Mouse (Mus musculus): ENCODE measurements around the gene Pip4k2a. TPM values are rescaled to one million over a fixed set of nuclear protein-coding genes. Genes with fewer than 3 reads are reported as not detected.

Pip4k2a gene
- polyA plus RNA-seq, 1 experiment from 2014 or later = 14.3 TPM

- Histone ChIP-seq H3K4me3 (ENCODE audit: low read length) (no peak overlapping the region), H3K36me3 (ENCODE audit: control insufficient read depth, insufficient read depth, low read length) (no peaks in the 10 kb centered on the region), H3K27ac (ENCODE audit: low read depth, low read length) (no peak overlapping the region), H3K9ac (ENCODE audit: low read depth, low read length) (no peak overlapping the region), H3K9me3 (ENCODE audit: control insufficient read depth, low read length) (no peaks in the 10 kb centered on the region), H3K4me2 (replicated peaks; ENCODE audit: low read depth, low read length) (no peak overlapping the region), H3K27me3 (ENCODE audit: control insufficient read depth, insufficient read depth, low read length) (no peaks in the 10 kb centered on the region), H3K4me1 (ENCODE audit: control insufficient read depth, insufficient read depth, low read length) (peaks cover 26% of the 10 kb centered on the region)
- 88% methylated on average over 6 of the region's 6 CpGs for WGBS
- ATAC-seq (ENCODE audit: low FRiP score, low TSS enrichment) = no peak
Observed at GRCm38 (mm10) chr2:18911251-18911934, 86.5 kb downstream of the Pip4k2a start.

- 84% methylated on average over 6 of the region's 6 CpGs for WGBS
- H3K27me3 ChIP-seq (ENCODE audit: control insufficient read depth, insufficient read depth, low read length) = no peaks in the 10 kb centered on the region
- no peak overlapping the region for H3K27ac ChIP-seq (ENCODE audit: low read depth, low read length)
- ATAC-seq (ENCODE audit: low FRiP score, low TSS enrichment) = no peak
- H3K9ac ChIP-seq (ENCODE audit: low read depth, low read length) = no peak overlapping the region
- peaks cover 14% of the 10 kb centered on the region for H3K4me1 ChIP-seq (ENCODE audit: control insufficient read depth, insufficient read depth, low read length)
- H3K4me2 ChIP-seq (replicated peaks; ENCODE audit: low read depth, low read length) = no peak overlapping the region
- no peaks in the 10 kb centered on the region for H3K9me3 ChIP-seq (ENCODE audit: control insufficient read depth, low read length)
- H3K4me3 ChIP-seq (ENCODE audit: low read length) = no peak overlapping the region
- no peaks in the 10 kb centered on the region; the same call in 1 of the 2 replicates for H3K36me3 ChIP-seq (ENCODE audit: control insufficient read depth, insufficient read depth, low read length)
Observed at GRCm38 (mm10) chr2:18910209-18910608, 87.7 kb downstream of the Pip4k2a start.

GRCm38 (mm10) chr2:18909713-18910112 is 88.2 kb downstream of the Pip4k2a start:
- ATAC-seq (ENCODE audit: low FRiP score, low TSS enrichment) = no peak
- H3K36me3 ChIP-seq (ENCODE audit: control insufficient read depth, insufficient read depth, low read length) = no peaks in the 10 kb centered on the region; the same call in 1 of the 2 replicates
- H3K4me2 ChIP-seq (replicated peaks; ENCODE audit: low read depth, low read length) = no peak overlapping the region
- H3K4me1 ChIP-seq (ENCODE audit: control insufficient read depth, insufficient read depth, low read length) = peaks cover 9% of the 10 kb centered on the region; the same call in 1 of the 2 replicates
- 82% methylated on average over 6 of the region's 6 CpGs for WGBS
- no peaks in the 10 kb centered on the region for H3K27me3 ChIP-seq (ENCODE audit: control insufficient read depth, insufficient read depth, low read length)
- H3K9ac ChIP-seq (ENCODE audit: low read depth, low read length) = no peak overlapping the region
- no peak overlapping the region for H3K27ac ChIP-seq (ENCODE audit: low read depth, low read length)
- no peaks in the 10 kb centered on the region for H3K9me3 ChIP-seq (ENCODE audit: control insufficient read depth, low read length)
- H3K4me3 ChIP-seq (ENCODE audit: low read length) = no peak overlapping the region

DNA sequence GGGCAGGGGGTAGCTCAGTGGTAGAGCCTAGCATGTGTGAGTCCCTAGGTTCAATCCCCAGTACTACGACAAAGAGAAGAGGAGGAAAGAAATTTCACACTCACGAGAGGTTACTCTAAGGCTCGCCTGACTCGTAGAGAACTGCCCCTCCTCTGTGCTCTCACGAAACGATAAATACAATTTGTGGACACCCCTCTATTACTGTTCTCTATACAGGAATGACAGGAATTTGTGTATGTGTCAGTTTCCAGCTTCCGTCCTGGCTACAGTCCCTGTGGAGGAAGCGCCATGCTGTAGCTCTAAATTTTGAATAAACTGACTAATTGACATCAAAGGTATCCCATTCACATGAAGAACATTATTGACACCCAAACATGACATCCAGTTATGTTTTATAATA is 90.7 kb downstream of the Pip4k2a start:
- Histone ChIP-seq H3K9ac (ENCODE audit: low read depth, low read length) (no peak overlapping the region), H3K27me3 (ENCODE audit: control insufficient read depth, insufficient read depth, low read length) (no peaks in the 10 kb centered on the region), H3K9me3 (ENCODE audit: control insufficient read depth, low read length) (no peaks in the 10 kb centered on the region), H3K4me2 (replicated peaks; ENCODE audit: low read depth, low read length) (no peak overlapping the region), H3K36me3 (ENCODE audit: control insufficient read depth, insufficient read depth, low read length) (no peaks in the 10 kb centered on the region; the same call in 1 of the 2 replicates), H3K27ac (ENCODE audit: low read depth, low read length) (no peak overlapping the region), H3K4me1 (ENCODE audit: control insufficient read depth, insufficient read depth, low read length) (peaks cover 4% of the 10 kb centered on the region; the same call in 1 of the 2 replicates), H3K4me3 (ENCODE audit: low read length) (no peak overlapping the region)
- no peak for ATAC-seq (ENCODE audit: low FRiP score, low TSS enrichment)
- WGBS = 64% methylated on average over 8 of the region's 8 CpGs

DNA sequence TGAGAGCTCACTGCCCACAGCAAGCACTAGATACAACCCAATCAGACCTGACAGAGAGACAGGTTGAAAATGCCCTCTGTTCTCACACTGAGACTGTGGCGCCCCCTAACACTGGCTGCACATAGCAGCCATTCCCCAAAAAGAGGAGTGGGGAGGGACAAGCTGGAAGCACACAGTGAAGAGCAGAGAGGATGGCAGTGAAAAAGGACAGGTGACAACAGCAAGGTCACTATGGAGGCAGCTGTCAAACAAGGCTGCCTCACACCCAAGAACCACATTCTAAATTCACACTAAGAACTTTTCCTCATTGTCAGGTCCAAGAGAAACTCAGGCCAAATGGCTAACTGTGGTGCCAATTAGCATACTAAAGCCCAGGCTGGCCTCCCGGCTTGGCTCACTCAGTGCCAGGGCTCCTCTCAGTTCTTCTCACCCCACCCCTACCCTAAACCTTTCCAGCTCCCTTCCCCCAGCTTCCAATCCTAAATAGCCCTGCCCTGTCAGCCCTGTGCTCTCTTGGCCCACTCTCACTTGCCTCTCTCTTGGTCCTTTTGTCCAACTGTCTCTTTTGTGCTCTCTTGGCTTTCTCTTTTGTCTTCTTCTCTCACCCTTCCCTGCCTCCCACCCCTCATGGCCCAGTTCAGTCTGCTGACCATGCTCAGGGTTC is 91.4 kb downstream of the Pip4k2a start:
- ATAC-seq (ENCODE audit: low FRiP score, low TSS enrichment) = no peak
- Histone ChIP-seq H3K27ac (ENCODE audit: low read depth, low read length) (no peak overlapping the region), H3K36me3 (ENCODE audit: control insufficient read depth, insufficient read depth, low read length) (no peaks in the 10 kb centered on the region; the same call in 1 of the 2 replicates), H3K9ac (ENCODE audit: low read depth, low read length) (no peak overlapping the region), H3K9me3 (ENCODE audit: control insufficient read depth, low read length) (no peaks in the 10 kb centered on the region), H3K4me2 (replicated peaks; ENCODE audit: low read depth, low read length) (no peak overlapping the region), H3K4me1 (ENCODE audit: control insufficient read depth, insufficient read depth, low read length) (peaks cover 4% of the 10 kb centered on the region; the same call in 1 of the 2 replicates), H3K27me3 (ENCODE audit: control insufficient read depth, insufficient read depth, low read length) (no peaks in the 10 kb centered on the region), H3K4me3 (ENCODE audit: low read length) (no peak overlapping the region)
- WGBS = 80% methylated on average over 2 of the region's 2 CpGs

GRCm38 (mm10) chr2:18903301-18904068 is 94.4 kb downstream of the Pip4k2a start:
- 87% methylated on average over 9 of the region's 9 CpGs for WGBS
- Histone ChIP-seq H3K36me3 (ENCODE audit: control insufficient read depth, insufficient read depth, low read length) (no peaks in the 10 kb centered on the region; the same call in 1 of the 2 replicates), H3K27ac (ENCODE audit: low read depth, low read length) (no peak overlapping the region), H3K4me3 (ENCODE audit: low read length) (no peak overlapping the region), H3K9ac (ENCODE audit: low read depth, low read length) (no peak overlapping the region), H3K4me2 (replicated peaks; ENCODE audit: low read depth, low read length) (no peak overlapping the region), H3K4me1 (ENCODE audit: control insufficient read depth, insufficient read depth, low read length) (peaks cover under 1% of the 10 kb centered on the region; the same call in 1 of the 2 replicates), H3K27me3 (ENCODE audit: control insufficient read depth, insufficient read depth, low read length) (no peaks in the 10 kb centered on the region), H3K9me3 (ENCODE audit: control insufficient read depth, low read length) (no peaks in the 10 kb centered on the region)
- ATAC-seq (ENCODE audit: low FRiP score, low TSS enrichment) = no peak

DNA sequence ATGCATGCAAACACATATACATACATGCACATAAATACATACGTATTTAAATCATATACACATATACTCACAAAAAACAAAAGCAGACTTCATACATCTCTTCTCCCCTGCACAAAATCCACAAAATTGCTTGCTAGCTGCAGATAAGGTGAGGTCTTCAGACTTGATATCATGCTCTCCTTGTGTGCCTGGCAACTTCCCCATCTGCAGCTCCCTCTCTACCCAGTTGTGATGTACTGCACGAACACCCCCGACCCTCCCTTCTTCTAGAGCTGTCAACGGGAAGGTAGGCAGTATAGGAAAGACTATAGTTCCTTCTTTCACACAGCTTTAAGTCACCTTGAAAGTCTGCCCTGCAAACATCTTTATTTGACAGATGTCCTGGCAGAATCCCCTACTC is 96.8 kb downstream of the Pip4k2a start:
- ATAC-seq (ENCODE audit: low FRiP score, low TSS enrichment) = no peak
- Histone ChIP-seq H3K9ac (ENCODE audit: low read depth, low read length) (no peak overlapping the region), H3K27me3 (ENCODE audit: control insufficient read depth, insufficient read depth, low read length) (no peaks in the 10 kb centered on the region), H3K4me2 (replicated peaks; ENCODE audit: low read depth, low read length) (no peak overlapping the region), H3K36me3 (ENCODE audit: control insufficient read depth, insufficient read depth, low read length) (no peaks in the 10 kb centered on the region; the same call in 1 of the 2 replicates), H3K27ac (ENCODE audit: low read depth, low read length) (no peak overlapping the region), H3K9me3 (ENCODE audit: control insufficient read depth, low read length) (no peaks in the 10 kb centered on the region), H3K4me3 (ENCODE audit: low read length) (no peak overlapping the region), H3K4me1 (ENCODE audit: control insufficient read depth, insufficient read depth, low read length) (peaks cover 20% of the 10 kb centered on the region)
- 88% methylated on average over 4 of the region's 4 CpGs for WGBS

- Histone ChIP-seq H3K27me3 (ENCODE audit: control insufficient read depth, insufficient read depth, low read length) (no peaks in the 10 kb centered on the region), H3K9ac (ENCODE audit: low read depth, low read length) (no peak overlapping the region), H3K4me3 (ENCODE audit: low read length) (no peak overlapping the region), H3K9me3 (ENCODE audit: control insufficient read depth, low read length) (no peaks in the 10 kb centered on the region), H3K27ac (ENCODE audit: low read depth, low read length) (no peak overlapping the region), H3K4me1 (ENCODE audit: control insufficient read depth, insufficient read depth, low read length) (peaks cover 22% of the 10 kb centered on the region), H3K36me3 (ENCODE audit: control insufficient read depth, insufficient read depth, low read length) (no peaks in the 10 kb centered on the region), H3K4me2 (replicated peaks; ENCODE audit: low read depth, low read length) (no peak overlapping the region)
- ATAC-seq (ENCODE audit: low FRiP score, low TSS enrichment) = no peak
- WGBS = 91% methylated on average over 2 of the region's 2 CpGs
Observed at GRCm38 (mm10) chr2:18900635-18901034, 97.3 kb downstream of the Pip4k2a start.
